Mouse (Mus musculus) spleen, postnatal 14 days (tissue): Measurements from ENCODE around the gene Selplg.
A peak's percentile ranks its signal among the peaks of the same experiment; 100 is the strongest.

ENCODE experiments used
- DNase-seq, 2 experiments: peaks; one replicate each; pipeline ENCODE4 v3.0.0; 2021 to 2022; ENCODE audit warnings: low spot score in 2 of 2

Gene Selplg

GRCm38 (mm10) chr5:113832490-113832901, at the start of gene Selplg:
Gene Selplg, minus strand, starts transcription at chr5:113832644.
- DNase-seq = peak in 1 of 2 experiments; percentile 35

- DNase-seq = no peak
Observed at GRCm38 (mm10) chr5:113881136-113881535, 48.7 kb upstream of the Selplg start.

- no peak for DNase-seq
Observed at GRCm38 (mm10) chr5:113878943-113879617, 46.6 kb upstream of the Selplg start.

GRCm38 (mm10) chr5:113877565-113877964, 45.1 kb upstream of the Selplg start:
- no peak for DNase-seq

GRCm38 (mm10) chr5:113876176-113876575, 43.7 kb upstream of the Selplg start:
- no peak for DNase-seq

GRCm38 (mm10) chr5:113875625-113876024, 43.2 kb upstream of the Selplg start:
- DNase-seq = no peak

GRCm38 (mm10) chr5:113874063-113875024, 41.9 kb upstream of the Selplg start:
- DNase-seq = no peak

- no peak for DNase-seq
Observed at GRCm38 (mm10) chr5:113872936-113873912, 40.8 kb upstream of the Selplg start.

- DNase-seq = no peak
Observed at GRCm38 (mm10) chr5:113871903-113872548, 39.6 kb upstream of the Selplg start.

- DNase-seq = no peak
Observed at GRCm38 (mm10) chr5:113870393-113871040, 38.1 kb upstream of the Selplg start.

GRCm38 (mm10) chr5:113869132-113869531, 36.7 kb upstream of the Selplg start:
- DNase-seq = no peak

GRCm38 (mm10) chr5:113864992-113865391, 32.5 kb upstream of the Selplg start:
- no peak for DNase-seq

- no peak for DNase-seq
Observed at GRCm38 (mm10) chr5:113863994-113864393, 31.6 kb upstream of the Selplg start.

- no peak for DNase-seq
Observed at GRCm38 (mm10) chr5:113862418-113862817, 30.0 kb upstream of the Selplg start.

GRCm38 (mm10) chr5:113861294-113861693, 28.9 kb upstream of the Selplg start:
- peak in 1 of 2 experiments; percentile 37 for DNase-seq

- DNase-seq = no peak
Observed at GRCm38 (mm10) chr5:113858971-113859370, 26.5 kb upstream of the Selplg start.

GRCm38 (mm10) chr5:113858550-113858949, 26.1 kb upstream of the Selplg start:
- no peak for DNase-seq

- DNase-seq = no peak
Observed at GRCm38 (mm10) chr5:113857631-113858030, 25.2 kb upstream of the Selplg start.

- DNase-seq = no peak
Observed at GRCm38 (mm10) chr5:113856631-113857030, 24.2 kb upstream of the Selplg start.

GRCm38 (mm10) chr5:113855696-113856095, 23.3 kb upstream of the Selplg start:
- no peak for DNase-seq
